Mouse (Mus musculus) large intestine, adult 2 months (tissue): Measurements from ENCODE around the gene Wdr83. TPM values are rescaled to one million over a fixed set of nuclear protein-coding genes. Genes with fewer than 3 reads are reported as not detected.
A peak's percentile ranks its signal among the peaks of the same experiment; 100 is the strongest.

ENCODE experiments used
- DNase-seq: peaks from one replicate; pipeline ENCODE4 v3.0.0-alpha.2; 2012; ENCODE audit warnings: low read depth, low spot score
- WGBS: fragments of 180-500 bp; shearing (Covaris S2); methylation state at CpG from one replicate; pipeline ENCODE4 v1.1.7; 2018; 5-methylcytosine and 5-hydroxymethylcytosine counted together
- polyA plus RNA-seq: library from polyadenylated mRNA; depleted of rRNA; stranded (reverse); fragments of >200 nt; gene quantifications from 2 replicates; pipeline ENCODE4 v1.2.3, GENCODE M21; 2012

Gene Wdr83
- polyA plus RNA-seq, 1 experiment: 29.4 TPM

GRCm38 (mm10) chr8:85080532-85081215, 432 bp downstream of the Wdr83 start, which contains the start of gene Wdr83os:
Gene Wdr83os, plus strand, starts transcription at chr8:85080740.
- under 1% methylated on average over 30 of the region's 30 CpGs for WGBS
- DNase-seq: peak; percentile 36

GRCm38 (mm10) chr8:85080214-85080531, 933 bp downstream of the Wdr83 start:
- WGBS: 1% methylated on average over 25 of the region's 25 CpGs

DNA sequence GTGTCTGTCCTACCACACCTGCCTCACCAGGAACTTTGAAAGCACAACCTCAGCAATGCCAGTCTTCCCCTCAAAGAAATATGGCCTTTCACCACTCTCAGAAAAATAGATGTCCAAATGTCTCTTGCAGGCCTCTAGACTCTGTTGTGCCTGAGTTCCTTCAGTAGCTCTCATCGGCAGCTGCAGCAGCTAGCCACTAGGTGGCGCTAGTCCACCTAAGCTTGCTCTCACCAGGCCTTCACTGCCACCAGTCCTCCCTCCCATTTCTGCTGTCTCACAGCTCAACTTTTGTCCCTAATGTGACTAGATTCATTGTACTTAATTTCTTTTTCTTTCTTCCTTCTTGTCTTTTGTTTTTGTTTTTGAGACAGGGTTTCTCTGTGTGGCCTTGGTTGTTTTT, 4.1 kb downstream of the Wdr83 start:
- WGBS: 2% methylated on average over 2 of the region's 2 CpGs
- peak; percentile 45 for DNase-seq

More at GRCm38 (mm10) chr8:85080214-85080531, 933 bp downstream of the Wdr83 start:
- DNase-seq: no peak

GRCm38 (mm10) chr8:85076001-85076400, 5.1 kb downstream of the Wdr83 start:
- 79% methylated on average over 9 of the region's 9 CpGs for WGBS
- DNase-seq: no peak

DNA sequence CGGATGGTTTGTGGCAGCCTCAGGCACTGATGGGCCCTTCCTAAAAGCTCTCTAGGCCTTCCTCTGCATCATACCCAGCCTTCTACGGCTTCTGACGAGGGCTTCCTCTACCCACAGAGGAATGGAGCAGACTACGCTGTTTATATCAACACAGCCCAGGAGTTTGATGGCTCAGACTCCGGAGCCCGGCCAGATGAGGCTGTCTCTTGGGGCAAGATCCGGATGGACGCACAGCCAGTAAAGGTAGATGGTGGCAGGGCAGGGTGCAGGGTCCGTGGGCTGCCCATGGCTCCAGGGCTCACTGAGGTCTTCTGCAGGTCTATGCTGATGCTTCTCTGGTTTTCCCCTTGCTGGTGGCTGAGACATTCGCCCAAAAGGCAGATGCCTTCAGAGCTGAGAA, 6.5 kb downstream of the Wdr83 start:
- 91% methylated on average over 10 of the region's 10 CpGs for WGBS
- no peak for DNase-seq

DNA sequence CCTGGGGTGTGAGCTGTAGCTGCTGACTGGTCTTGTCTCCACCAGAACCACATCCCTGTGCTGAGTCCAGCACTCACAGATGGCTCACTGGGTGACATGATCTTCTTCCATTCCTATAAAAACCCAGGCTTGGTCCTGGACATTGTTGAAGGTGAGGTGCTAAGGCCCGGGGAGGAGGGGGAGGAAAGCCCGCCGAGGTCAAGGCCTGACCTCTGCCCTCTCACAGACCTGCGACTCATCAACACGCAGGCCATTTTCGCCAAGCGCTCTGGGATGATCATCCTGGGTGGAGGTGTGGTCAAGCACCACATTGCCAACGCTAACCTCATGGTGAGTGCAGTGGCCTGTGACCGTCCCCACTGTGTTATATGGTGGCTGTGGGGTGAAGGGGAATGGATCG, 6.9 kb downstream of the Wdr83 start:
- DNase-seq: no peak
- WGBS: 75% methylated on average over 10 of the region's 10 CpGs

- DNase-seq: no peak
- 93% methylated on average over 15 of the region's 15 CpGs for WGBS
Observed at GRCm38 (mm10) chr8:85073041-85073612, 8.0 kb downstream of the Wdr83 start.

GRCm38 (mm10) chr8:85072364-85072929, 8.7 kb downstream of the Wdr83 start:
- DNase-seq: no peak
- WGBS: 30% methylated on average over 9 of the region's 9 CpGs

GRCm38 (mm10) chr8:85071514-85072281, 9.4 kb downstream of the Wdr83 start, which contains the start of gene Dhps:
Gene Dhps, plus strand, starts transcription at chr8:85071757.
- WGBS: under 1% methylated on average over 68 of the region's 68 CpGs
- peak; percentile 67 for DNase-seq

DNA sequence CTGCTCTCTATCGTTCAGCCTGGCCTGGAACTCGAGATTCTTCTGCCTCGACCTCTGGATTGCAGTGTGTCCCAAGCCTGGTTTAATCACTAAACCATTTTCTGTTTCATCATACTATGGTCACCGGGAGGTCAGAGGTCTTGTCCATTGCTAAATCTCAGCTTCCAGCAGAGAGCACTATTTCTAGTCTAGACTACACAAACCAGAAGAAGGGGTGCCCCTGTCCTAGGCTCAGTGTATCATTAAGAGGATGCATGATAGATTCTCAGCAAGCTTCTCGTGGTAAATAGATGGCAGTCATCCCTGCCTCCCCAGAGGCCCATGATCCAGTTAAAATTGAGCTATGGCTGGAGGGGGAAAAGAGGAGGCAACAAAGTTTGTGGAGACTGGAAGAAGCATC, 10.1 kb downstream of the Wdr83 start:
- WGBS: 63% methylated on average over 5 of the region's 5 CpGs
- DNase-seq: no peak

- DNase-seq: no peak
Observed at GRCm38 (mm10) chr8:85067982-85068381, 13.1 kb downstream of the Wdr83 start, which contains the start of gene Gm5741. Gene Gm5741, minus strand, starts transcription at chr8:85067982.

DNA sequence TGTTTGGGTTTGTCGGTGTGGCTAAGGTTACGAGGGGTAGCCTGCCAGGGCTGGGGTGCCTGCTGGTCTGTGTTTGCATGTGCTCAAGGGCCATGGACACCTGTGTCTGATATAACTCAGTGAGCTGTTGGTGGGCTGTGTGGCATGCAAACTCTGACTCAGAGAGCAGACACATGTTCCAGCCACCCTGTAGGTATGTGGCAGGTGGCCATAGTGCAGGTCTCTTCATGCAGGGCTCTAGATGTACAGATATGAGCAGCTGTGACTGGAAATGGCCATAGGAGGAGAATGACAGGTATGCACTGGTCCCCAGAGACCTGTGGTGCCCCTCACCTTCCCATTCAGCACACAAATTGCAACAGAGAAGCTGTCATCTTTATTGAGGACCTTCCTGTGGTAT, 14.0 kb downstream of the Wdr83 start:
- 95% methylated on average over 2 of the region's 2 CpGs for WGBS
- DNase-seq: no peak

DNA sequence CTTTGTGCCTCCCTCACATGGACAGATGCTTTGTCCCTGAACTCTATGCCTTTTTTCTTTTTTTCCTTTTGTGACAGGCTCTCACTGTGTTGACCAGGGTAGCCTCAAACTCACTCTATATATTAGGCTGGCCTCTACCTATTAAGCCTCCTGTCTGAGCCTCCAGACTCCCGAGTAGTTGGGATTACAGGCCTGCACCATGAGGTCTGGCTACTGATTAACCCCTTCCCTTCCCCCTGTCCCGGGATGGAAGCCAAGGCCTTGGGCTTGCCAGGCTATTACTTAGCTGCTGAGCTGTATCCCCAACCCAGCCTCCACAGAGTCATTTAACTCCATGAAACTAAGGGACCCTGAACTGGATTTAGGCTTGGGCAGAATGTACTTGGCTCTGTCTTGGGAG, 15.9 kb downstream of the Wdr83 start:
- DNase-seq: no peak
- WGBS: 21% methylated on average over 2 of the region's 2 CpGs

DNA sequence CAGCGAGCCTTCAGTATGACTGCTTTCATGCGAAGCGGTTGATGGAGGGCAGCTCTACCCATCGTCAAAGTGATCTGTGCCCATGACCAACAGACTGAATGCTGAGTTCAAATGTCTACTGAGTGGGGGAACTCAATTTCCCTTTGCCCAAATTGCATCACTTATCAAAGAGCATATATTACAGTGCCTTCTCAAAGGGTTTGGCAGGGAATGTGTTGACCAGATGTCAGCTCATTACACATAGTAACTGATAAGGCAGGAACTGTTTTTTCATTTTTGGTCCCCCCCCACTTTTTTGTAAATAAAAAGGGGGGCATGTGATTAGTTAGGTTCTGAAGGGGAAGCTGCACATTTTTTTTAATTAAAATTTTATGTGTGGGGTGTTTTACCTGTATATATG, 18.5 kb downstream of the Wdr83 start:
- 92% methylated on average over 4 of the region's 4 CpGs for WGBS
- no peak for DNase-seq

GRCm38 (mm10) chr8:85059879-85060616, 21.1 kb downstream of the Wdr83 start, which contains the start of gene Fbxw9:
Gene Fbxw9, plus strand, starts transcription at chr8:85060055.
- WGBS: under 1% methylated on average over 53 of the region's 53 CpGs

GRCm38 (mm10) chr8:85057367-85057766, 23.7 kb downstream of the Wdr83 start:
- no peak for DNase-seq

More at GRCm38 (mm10) chr8:85059879-85060616, 21.1 kb downstream of the Wdr83 start, which contains the start of gene Fbxw9:
- peak; percentile 84 for DNase-seq

DNA sequence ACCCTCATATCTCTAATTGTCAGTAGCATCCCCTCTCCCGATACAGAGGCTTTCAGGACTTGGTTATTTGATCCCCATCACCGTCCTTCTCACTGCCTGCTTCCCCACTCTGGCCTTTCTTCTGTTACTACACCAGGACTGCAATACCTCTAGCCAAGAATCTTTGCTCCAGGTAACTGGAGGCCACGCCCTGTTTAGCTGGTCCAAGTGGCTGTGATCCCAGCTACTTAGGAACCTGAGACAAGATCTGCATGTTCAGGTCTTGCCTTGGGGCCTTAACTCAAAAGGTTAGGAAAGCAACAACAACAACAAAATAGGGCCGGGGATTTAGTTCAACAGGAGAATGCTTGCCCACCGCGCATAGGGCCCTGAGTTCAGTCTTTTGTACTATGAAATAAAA, 37.5 kb downstream of the Wdr83 start:
- DNase-seq: no peak
- WGBS: 87% methylated on average over 6 of the region's 6 CpGs

More at GRCm38 (mm10) chr8:85057367-85057766, 23.7 kb downstream of the Wdr83 start:
- 64% methylated on average over 7 of the region's 7 CpGs for WGBS

- DNase-seq: no peak
- WGBS: 1% methylated on average over 57 of the region's 57 CpGs
Observed at GRCm38 (mm10) chr8:85037681-85038531, 43.2 kb downstream of the Wdr83 start.

DNA sequence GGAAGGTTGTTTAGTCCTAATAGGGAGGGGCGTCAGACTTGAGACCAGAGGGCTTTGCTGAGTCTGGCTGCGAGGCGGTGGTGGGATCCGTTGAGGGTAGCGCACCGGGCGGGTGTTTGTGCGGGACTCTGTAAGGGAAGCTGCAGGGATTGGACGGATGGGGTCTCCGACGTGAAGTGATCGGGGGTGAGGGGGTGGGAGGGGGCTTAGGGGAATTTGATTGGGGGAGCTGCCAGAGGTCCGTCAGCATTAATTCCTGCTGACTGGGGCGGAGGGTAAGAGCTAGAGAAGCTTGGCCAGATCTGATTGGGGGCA, 43.8 kb downstream of the Wdr83 start:
- no peak for DNase-seq
- WGBS: 1% methylated on average over 14 of the region's 14 CpGs
